Mouse (Mus musculus) cerebellum, postnatal 25 days (tissue): ENCODE data around the gene Cwc22.

ENCODE experiments used
- DNase-seq, 2 experiments: peaks; one replicate each; pipeline ENCODE4 v3.0.0; 2021; ENCODE audit warnings: mixed read lengths in 2 of 2

Gene Cwc22

DNA sequence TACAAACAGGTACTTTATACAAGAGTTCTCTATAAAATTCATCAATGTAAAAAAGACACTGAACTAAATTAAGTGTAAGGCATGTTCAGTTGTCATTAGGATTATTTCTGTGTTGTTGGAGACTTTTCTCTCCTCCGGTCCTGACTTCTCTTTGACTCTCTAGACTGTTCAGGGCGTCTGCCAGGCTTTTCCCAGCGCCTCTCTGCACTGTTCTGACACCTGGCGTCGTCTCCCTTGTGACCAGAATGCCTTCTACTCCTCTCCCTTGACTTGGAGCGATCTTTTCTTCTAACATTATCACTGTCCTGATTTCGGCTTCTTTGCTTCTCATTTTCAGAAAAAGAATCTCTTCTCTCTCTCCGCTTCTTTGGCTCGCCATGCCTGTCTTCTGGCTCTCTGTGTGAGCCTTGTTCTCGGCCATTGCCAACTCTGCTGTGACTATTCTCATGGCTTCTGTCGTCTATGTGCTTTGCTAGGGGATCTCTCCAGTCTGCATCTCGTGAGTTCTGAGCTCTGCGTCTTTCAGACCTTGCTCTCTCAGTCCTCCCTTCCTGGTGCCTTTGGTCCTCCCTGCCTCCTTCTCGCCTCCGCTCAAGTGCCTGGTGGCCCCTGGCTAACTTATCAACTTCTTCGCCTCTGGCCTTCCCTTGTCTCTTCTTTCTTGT lies 50.1 kb downstream of the Cwc22 start:
- peak; percentile 40 to 59 for DNase-seq

GRCm38 (mm10) chr2:77894896-77895295 lies 51.3 kb downstream of the Cwc22 start:
- DNase-seq = no peak

DNA sequence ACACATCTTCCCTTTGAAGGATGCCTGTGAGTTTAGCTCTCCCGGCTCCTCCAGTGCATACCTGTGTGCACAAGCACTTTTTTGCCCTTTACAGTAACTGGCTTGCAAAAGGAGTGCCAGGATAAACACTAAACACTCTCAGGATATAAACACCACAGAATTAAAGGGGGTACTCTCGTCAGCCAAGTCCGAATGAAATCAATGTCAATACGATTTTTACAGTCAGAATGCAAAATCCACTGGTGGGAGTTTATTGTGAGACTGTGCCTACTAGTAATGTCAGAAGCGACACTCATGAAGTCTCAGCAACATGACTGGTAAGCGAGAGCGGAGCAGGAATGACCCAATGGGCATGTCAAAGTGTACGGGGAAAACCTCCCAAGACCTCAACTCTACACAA lies 52.7 kb downstream of the Cwc22 start:
- DNase-seq = no peak

DNA sequence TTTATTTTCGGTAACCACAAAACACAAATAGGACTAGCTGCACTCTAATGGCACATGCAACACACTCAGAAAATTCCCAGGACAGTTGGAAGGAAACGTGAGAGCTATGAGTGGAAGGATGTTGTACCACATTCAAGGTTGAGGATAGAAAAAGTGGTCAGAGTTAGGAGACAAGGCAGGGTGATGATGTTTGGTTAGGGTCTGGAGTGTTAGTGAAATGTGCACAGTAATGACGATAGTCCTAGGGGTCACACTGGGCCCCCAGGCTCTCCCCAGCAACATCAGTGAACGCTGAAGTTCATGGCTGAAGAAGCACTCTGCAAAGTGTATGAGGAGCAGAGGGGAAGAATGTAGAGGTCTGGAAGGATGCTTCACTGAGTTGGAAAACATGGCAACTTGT lies 53.6 kb downstream of the Cwc22 start:
- no peak for DNase-seq

DNA sequence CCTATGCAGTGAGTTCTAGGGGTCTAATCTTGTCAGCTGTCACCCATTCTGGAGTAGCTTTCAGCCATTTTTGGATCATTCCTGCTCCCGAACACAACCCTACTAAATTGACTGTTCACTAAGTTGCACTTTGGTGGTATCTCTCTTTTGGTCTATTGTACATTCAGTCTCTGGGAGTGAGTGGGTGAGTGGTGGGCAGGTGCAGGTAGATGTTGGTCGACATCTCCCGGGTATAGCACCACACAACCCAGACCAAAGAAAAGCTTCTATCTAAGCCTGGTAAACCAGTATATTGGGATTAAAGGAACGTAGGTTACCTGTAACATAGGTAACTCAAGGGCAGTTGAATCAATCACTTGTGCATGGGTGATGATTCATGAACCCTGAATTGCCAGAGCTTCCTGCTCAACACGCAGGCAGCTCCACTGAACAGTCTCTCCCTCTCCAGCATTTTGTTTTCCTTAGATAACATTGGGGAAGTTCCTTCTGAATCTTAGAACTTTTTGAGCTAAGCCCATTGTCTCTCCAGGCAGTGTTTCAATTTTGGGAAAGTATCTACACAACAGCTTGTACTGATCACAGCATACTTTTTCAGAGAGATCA lies 55.2 kb downstream of the Cwc22 start:
- DNase-seq = no peak

DNA sequence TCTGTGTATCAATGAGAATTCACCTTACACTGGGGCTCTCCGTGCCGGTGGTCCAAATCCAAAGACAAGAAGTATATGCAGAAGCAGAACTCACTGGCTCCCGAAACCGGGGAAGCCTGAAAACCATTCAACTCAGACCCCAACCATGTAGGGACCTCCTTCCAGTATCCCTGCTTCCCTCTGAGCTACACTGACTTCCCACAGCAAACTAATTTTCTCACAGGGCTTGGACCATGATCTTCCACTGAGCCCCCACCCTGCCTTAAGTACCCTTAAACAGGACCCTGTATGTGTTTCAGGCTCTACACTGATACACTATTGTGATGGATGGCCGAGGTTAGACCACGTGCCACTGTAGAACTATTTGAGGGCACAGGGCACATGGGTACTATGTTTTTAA lies 56.2 kb downstream of the Cwc22 start:
- no peak for DNase-seq

DNA sequence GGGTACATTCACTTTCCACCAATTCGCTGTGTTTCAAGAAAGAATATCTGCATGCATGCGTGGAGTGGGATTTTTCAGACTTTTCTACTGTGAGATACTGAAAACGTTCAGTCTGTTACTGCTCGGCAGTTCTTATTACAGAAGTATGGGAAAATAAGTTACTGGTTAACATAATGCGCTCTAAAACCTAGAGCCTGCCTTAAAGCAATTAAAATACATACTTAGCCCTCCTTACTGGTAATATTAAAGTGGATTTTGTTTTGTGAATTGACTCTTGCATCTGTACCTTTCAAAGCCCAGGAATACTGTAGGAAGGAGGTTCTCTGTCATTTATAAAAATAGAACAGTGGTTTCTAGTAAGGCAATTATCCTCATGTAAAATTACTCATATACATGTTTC lies 56.8 kb downstream of the Cwc22 start:
- DNase-seq = no peak

DNA sequence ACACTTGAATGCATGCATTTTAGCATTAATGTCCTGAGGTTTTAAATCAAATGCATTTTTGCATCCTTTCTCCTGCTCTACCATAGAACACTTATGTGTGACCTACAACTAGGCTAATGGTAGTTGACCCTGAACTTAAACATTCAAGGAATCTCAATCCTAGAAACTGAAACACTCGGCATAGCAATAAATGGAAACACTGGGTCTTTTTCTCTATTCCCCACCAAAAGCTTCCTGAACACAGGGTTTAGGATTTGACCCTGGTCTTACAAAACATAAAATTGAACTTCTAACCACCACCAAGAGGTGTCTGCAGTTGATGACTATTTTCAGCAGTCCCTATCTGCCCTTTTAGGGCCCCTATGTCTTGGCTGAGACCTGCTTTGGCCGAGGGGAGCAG lies 57.3 kb downstream of the Cwc22 start:
- DNase-seq = no peak

DNA sequence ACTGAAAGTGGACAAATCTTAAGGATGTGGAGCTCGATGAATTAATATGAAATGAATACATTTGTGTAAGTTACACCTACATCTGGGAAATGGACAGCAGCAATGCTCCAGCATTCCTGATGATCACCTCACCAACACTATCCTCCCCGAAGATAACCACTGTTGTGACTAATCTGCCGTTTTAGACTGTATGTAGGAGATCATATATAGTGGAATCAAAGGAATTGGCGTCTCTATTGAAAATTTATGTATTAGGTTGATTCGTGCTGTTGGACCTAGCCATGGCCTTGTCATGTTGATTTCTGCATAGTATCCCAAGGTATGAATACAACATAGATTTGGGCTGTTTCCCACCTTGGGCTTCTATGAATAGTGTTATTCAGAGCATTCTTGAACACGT lies 58.1 kb downstream of the Cwc22 start:
- no peak for DNase-seq

DNA sequence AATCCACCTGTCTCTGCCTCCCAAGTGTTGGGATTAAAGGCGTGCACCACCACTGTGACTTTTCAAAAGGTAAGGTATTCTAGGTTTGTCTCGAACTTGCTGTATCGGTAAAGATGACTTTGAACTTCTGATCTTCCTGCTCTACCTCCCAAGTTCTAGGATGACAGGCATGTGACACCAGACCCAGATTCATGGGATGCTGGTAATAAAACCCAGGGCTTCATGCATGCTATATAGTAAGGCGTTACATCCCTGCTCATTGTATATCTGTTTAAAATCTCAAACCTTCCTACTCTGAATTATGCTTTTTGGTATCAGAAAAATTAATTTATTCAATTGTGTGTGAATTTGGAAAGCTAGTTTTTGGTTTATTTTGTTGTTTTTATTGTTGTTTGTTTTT lies 59.0 kb downstream of the Cwc22 start:
- no peak for DNase-seq

DNA sequence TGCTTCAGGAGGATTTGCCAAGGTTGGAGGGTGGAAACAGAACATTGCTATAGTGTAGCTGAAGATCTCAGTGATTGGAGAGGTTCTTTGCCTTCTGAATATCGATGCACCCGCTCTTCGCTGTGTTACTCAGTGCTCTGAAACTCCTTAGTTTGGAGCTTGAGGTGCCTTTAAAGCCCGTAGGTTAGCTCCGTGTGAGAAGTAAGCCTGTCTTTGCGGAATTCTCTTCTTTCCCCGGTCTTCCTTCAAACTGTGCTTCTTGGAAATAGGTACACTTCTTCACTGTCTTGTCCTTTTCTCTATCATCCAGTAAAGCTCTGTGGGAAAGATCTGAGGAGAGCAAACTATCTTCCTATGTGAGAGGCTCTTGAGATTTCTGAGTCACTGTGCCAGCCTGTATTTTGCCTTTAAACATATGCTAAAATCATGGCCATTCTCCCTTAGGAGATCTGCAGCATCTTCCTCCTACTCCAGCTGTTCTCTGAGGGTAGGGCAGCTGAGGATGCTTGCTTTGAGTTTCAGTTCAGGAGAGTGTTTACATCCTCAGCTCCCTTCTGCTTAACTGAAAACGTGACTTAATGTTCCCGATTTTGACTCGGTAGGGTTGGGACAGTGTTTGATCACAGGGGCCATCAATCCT lies 60.6 kb downstream of the Cwc22 start:
- no peak for DNase-seq

DNA sequence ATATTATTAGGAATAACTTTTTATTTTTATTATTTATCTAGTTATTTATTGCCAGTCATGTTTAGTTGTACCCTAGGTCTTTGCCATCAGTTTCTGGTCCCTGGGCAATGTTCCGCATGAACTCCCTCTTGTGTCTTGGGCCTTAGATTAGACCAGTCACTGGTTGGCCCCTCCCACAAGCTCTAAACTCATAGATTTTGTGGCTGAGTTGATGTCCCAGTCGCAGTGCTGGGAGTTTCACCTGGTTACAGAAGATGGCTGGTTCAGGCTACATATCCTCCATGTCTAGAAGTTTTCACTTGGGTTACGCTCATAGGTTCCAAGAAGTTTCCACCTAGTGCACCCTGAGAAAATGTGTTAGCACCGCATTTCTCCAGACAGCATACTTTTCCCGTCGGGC lies 61.1 kb downstream of the Cwc22 start:
- no peak for DNase-seq

DNA sequence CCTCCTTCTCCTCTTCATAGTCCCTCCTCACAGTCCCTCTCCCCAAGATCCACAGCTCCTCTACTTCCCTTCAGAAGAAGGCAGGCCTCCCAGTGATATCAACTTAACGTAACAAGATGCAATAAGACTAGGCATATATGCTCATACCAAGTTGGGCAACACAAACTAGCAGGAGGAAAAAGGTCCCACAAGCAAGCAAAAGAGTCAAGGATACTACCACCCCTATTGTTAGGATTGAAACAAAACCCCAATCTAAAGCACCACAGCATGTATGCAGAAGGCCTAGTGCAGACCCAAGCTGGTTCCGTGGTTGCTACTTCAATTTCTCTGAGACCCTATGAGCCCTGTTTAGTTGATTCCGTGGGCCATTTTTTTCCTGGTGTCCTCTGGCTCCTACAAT lies 61.7 kb downstream of the Cwc22 start:
- DNase-seq = no peak

GRCm38 (mm10) chr2:77882961-77883360 lies 63.2 kb downstream of the Cwc22 start:
- DNase-seq = no peak

DNA sequence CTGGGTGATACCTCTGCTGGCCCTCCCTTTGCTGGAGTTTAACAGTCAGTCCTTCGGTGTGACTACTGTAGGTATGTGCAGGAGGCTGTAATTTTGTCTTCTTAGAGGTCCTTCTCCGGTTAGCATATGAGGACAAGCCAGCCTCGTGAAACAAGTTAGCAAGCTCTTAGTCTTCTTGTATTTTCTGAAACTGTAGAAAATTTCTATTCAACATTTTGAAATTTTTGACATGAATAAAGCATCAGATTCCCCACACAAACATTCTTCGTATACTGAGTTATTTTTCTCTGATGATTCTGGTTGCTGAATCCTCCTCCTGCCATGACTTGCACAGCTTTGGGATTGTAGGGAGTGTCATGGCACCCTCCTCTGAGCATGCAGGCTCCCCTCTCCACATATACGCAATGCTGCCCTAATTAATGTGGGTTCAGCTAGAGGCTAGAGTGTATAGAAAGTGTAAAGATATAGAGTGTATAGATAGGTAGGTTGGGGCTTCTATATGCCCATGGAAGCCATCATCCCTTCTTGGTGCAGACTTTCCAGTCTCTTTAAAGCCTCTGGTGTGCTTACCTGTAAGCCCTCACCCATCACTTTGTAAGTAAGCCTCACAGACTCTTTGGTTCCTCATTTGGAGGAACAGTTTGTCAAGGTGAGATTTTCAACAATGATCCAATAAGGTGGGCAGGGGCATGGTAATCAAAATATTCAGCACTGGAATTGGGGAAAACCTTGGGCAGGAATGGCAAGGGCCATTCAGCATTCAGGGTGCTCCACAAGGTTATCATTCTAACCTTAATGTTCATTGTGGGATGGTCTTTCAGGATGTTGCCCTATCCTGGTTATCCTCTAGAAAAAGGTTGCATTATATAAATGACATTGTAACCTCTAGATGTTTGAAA lies 64.6 kb downstream of the Cwc22 start:
- DNase-seq = no peak

DNA sequence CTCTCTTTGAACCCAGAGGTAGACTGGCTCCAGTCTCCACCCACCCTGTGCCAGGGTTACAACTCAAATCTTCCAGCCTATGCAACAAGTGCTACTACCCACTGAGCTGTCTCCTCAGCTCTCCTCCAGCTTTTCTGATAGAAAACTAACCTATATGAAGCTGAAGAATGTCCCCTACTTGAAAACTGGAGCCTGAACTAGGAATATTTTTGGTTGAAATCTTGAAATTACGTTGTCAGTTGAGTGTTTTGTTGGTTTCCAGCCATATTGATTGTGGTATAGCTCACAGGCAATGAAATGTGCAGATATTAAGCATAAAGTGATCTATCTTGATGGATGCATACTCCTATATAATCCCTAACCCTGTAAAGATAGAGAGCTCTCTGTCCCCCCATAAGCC lies 65.8 kb downstream of the Cwc22 start:
- DNase-seq = no peak

DNA sequence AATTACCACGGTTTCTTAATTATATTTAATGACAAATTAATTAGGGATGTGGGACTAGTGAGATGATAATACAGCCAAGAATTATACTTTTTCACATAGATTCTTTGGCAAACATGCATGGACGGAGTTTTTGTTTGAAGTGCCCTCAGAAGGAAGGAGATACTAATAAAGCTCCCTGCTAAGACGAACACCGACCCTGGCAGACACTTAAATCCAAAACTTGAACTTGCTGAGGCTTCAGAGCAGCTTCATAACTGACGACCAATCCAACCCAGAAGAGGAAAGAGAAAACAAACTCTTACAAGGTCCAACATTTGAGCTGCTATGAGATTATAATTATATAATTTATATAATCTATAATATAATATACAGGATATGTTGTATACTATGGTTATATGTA lies 66.4 kb downstream of the Cwc22 start:
- no peak for DNase-seq

GRCm38 (mm10) chr2:77877156-77877855 lies 68.9 kb downstream of the Cwc22 start:
- DNase-seq = no peak

DNA sequence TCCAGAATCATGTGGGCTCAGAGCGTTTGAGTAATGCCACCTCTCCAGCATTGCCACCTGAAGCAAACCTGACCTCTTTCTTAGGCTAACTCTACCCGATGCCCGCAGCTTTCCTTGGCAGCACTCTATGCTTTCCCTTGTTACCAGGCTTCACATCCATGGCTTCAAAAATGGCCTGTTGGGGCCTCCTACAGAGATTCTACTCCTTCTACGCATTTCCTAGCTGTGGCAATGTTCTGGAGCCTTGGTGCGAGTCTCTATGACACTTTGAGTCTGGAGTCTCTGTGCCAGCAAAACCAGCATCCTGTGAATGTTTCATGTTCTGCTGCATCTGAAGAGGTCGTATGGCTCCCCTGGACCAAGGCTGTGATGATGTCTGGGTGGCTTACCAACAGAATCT lies 69.8 kb downstream of the Cwc22 start:
- DNase-seq = no peak

GRCm38 (mm10) chr2:77875516-77875915 lies 70.7 kb downstream of the Cwc22 start:
- DNase-seq = no peak

- no peak for DNase-seq
Observed at GRCm38 (mm10) chr2:77874678-77875077, 71.5 kb downstream of the Cwc22 start.

GRCm38 (mm10) chr2:77873806-77874205 lies 72.4 kb downstream of the Cwc22 start:
- no peak for DNase-seq

DNA sequence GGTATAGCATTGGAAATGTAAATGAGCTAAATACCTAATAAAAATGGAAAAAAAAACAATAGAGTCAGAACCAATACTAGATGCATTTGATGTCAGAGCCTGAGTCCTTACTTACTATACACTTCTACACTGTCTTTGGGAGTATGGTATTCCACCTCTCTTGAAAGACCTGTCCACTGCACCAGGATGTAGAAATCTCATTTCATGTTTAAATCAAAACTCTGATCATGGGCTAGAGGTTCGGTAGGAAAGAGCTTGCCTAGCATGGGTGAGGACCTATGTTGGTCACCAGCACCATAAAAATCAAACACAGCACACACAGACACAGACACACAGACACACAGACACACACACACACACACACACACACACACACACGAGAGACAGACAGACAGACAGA lies 73.5 kb downstream of the Cwc22 start:
- no peak for DNase-seq
